Mouse (Mus musculus): ENCODE results near the gene Cyb561d1. TPM values are rescaled to one million over a fixed set of nuclear protein-coding genes. Genes with fewer than 3 reads are reported as not detected.
A peak's percentile ranks its signal among the peaks of the same experiment; 100 is the strongest.

Gene Cyb561d1
- polyA plus RNA-seq, 1 experiment = 3.2 TPM

DNA sequence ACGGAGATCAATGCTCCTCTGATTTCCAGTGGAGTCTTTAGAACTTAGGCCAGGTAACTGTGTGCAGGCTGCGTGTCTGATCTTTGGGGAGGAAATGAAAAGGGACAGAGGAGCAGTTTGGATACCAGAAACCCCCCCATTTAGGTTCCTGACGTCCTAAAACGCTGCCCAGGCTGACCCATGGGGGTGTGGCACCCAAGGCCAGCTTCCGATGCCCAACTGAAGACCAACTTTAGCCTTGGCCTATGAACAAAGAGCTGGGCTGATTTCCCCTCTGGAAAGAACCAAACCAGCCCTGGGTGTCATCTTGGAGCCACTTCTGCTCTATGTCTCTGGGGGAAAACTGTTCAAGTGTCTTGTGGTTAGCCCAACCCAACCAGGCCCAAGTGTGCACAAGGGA lies 36.9 kb downstream of the Cyb561d1 start:
- Histone ChIP-seq H3K4me2 (ENCODE audit: low read depth) (no peak overlapping the region), H3K79me2 (ENCODE audit: control insufficient read depth, insufficient read depth) (no peaks in the 10 kb centered on the region), H3K4me3 (no peak overlapping the region), H3ac (ENCODE audit: control insufficient read depth, insufficient read length) (no peak overlapping the region), H3K36me3 (ENCODE audit: control insufficient read depth, insufficient read depth) (no peaks in the 10 kb centered on the region), H3K27me3 (ENCODE audit: control insufficient read depth, insufficient read depth, insufficient read length) (peaks cover 28% of the 10 kb centered on the region)
- no peak for TF ChIP-seq MYOD1 (IDR thresholded peaks at IDR 0.05; ENCODE audit: control insufficient read depth in 1 of 3, insufficient read length in 2 of 3, low read depth in 2 of 3)
- TF ChIP-seq TCF12 (IDR thresholded peaks at IDR 0.05; ENCODE audit: insufficient read depth, poor library complexity, severe bottlenecking) = no peak
- TF ChIP-seq TCF3 (IDR thresholded peaks at IDR 0.05; ENCODE audit: insufficient read length, low read depth) = no peak
- no peak for TF ChIP-seq REST (IDR thresholded peaks at IDR 0.05; ENCODE audit: insufficient read depth, insufficient read length)
- TF ChIP-seq CEBPB (IDR thresholded peaks at IDR 0.05; ENCODE audit: insufficient read depth, poor library complexity, severe bottlenecking) = no peak
- no peak for TF ChIP-seq MYOG (IDR thresholded peaks at IDR 0.05; ENCODE audit: control insufficient read depth in 1 of 3, insufficient read depth in 1 of 3, insufficient read length in 2 of 3, low read depth in 2 of 3)

DNA sequence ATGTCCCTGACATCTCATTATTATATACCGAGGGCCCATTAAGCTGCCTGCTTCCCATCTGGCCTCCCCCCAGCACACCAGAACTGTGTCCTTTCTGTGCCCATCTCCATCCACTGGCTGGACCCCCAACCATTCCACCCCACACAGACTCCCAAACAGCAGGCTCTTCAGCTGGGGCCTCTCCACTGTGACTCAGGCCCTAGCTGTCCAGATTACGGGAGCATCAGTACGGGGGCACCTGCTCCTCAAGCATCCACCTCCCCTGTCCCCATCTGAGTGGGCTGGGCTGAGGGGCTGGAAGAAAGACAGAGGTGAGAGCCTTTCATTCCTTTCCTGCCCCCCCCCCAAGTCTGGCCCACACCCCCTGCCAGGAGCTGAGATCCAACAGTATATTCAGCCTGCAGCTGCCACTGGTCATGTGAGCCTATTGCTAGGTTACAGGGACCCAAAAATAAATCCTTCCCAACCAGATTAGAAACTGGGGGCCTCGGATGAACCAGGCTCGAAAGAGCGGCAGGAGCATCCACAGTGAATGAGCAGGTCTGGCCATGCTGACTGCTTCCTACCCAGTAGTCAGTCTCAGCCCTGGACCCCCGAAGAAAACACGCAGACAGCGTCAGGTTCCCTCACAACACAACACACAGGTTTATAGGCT lies 42.5 kb downstream of the Cyb561d1 start:
- Histone ChIP-seq H3K4me2 (ENCODE audit: low read depth) (peak overlapping the region; percentile 45), H3ac (ENCODE audit: control insufficient read depth, insufficient read length) (no peak overlapping the region), H3K4me3 (no peak overlapping the region), H3K27me3 (ENCODE audit: control insufficient read depth, insufficient read depth, insufficient read length) (peaks cover 32% of the 10 kb centered on the region), H3K79me2 (ENCODE audit: control insufficient read depth, insufficient read depth) (no peaks in the 10 kb centered on the region), H3K36me3 (ENCODE audit: control insufficient read depth, insufficient read depth) (no peaks in the 10 kb centered on the region)
- TF ChIP-seq REST (IDR thresholded peaks at IDR 0.05; ENCODE audit: insufficient read depth, insufficient read length) (no peak), TCF3 (IDR thresholded peaks at IDR 0.05; ENCODE audit: insufficient read length, low read depth) (no peak), MAX (IDR thresholded peaks at IDR 0.05; ENCODE audit: low read depth) (no peak), SRF (IDR thresholded peaks at IDR 0.05; ENCODE audit: control insufficient read depth, insufficient read length, low read depth) (no peak), USF1 (IDR thresholded peaks at IDR 0.05; ENCODE audit: low read depth) (peak; percentile 69), POLR2A (IDR thresholded peaks at IDR 0.05; ENCODE audit: insufficient read length, low read depth) (peak; percentile 41), MYOD1 (IDR thresholded peaks at IDR 0.05; ENCODE audit: control insufficient read depth in 1 of 3, insufficient read length in 2 of 3, low read depth in 2 of 3) (peak in 1 of 3 experiments; percentile 57), MYOG (IDR thresholded peaks at IDR 0.05; ENCODE audit: control insufficient read depth in 1 of 3, insufficient read depth in 1 of 3, insufficient read length in 2 of 3, low read depth in 2 of 3) (peak in 1 of 3 experiments; percentile 44), POLR2AphosphoS2 (IDR thresholded peaks at IDR 0.05; ENCODE audit: insufficient read length, low read depth) (no peak), E2F4 (IDR thresholded peaks at IDR 0.05; ENCODE audit: insufficient read depth) (no peak), CEBPB (IDR thresholded peaks at IDR 0.05; ENCODE audit: insufficient read depth, poor library complexity, severe bottlenecking) (no peak), TCF12 (IDR thresholded peaks at IDR 0.05; ENCODE audit: insufficient read depth, poor library complexity, severe bottlenecking) (no peak)

DNA sequence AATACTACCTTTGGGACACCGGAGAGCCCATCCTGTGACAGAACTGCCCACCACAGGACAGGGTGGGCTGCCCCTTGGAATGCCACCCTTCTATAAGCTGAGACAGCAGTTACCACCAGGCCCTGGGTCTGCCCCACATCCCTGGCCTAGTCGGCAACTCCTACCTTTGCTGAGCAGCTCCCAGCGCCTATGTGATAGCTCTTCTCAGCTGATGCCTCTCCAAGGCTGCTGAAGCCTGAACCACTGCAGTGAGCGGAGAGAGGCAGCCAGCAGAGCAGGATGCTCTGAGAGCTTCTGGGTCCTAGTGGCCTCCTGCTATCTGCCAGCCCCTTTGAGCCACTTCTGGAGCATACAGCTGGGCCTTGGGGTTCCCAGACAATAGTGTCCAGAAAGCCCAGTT lies 46.4 kb downstream of the Cyb561d1 start, which contains the start of gene Gpr61:
Gene Gpr61 (minus strand): TSS at position 227 of the 400 bp plus-strand sequence.
- H3K4me3 ChIP-seq = no peak within 1 kb of the TSS
- H3K79me2 ChIP-seq (ENCODE audit: control insufficient read depth, insufficient read depth) = no peaks in the 10 kb centered on the region
- no peak for TF ChIP-seq USF1 (IDR thresholded peaks at IDR 0.05; ENCODE audit: low read depth)
- no peak for TF ChIP-seq CEBPB (IDR thresholded peaks at IDR 0.05; ENCODE audit: insufficient read depth, poor library complexity, severe bottlenecking)
- TF ChIP-seq TCF3 (IDR thresholded peaks at IDR 0.05; ENCODE audit: insufficient read length, low read depth) = no peak
- no peak within 1 kb of the TSS for H3ac ChIP-seq (ENCODE audit: control insufficient read depth, insufficient read length)
- H3K36me3 ChIP-seq (ENCODE audit: control insufficient read depth, insufficient read depth) = no peaks in the 10 kb centered on the region
- no peak within 1 kb of the TSS for H3K4me2 ChIP-seq (ENCODE audit: low read depth)
- H3K27me3 ChIP-seq (ENCODE audit: control insufficient read depth, insufficient read depth, insufficient read length) = peaks cover 20% of the 10 kb centered on the region

DNA sequence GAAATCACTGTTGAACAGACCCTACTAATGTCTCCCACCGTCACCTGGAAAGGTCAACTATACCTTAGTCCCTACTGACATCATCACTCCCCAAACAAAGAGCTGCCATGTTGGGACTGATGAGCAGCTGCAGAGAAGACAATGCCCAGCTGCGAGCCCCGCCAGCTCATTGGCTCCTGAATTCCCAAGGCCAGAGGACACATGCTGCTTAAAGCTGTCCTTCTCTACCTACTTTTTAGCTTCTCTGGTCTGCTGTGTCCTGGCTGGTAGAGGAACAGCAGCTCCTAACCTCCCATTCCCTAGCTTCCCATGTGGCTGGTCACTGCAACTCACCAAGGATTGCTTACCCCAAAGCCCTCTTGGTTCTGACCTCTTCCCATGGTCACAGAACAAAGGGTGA lies 48.7 kb downstream of the Cyb561d1 start:
- H3ac ChIP-seq (ENCODE audit: control insufficient read depth, insufficient read length) = no peak overlapping the region
- H3K4me3 ChIP-seq = no peak overlapping the region
- no peaks in the 10 kb centered on the region for H3K79me2 ChIP-seq (ENCODE audit: control insufficient read depth, insufficient read depth)
- TF ChIP-seq E2F4 (IDR thresholded peaks at IDR 0.05; ENCODE audit: insufficient read depth) (no peak), REST (IDR thresholded peaks at IDR 0.05; ENCODE audit: insufficient read depth, insufficient read length) (no peak)
- H3K27me3 ChIP-seq (ENCODE audit: control insufficient read depth, insufficient read depth, insufficient read length) = peaks cover 15% of the 10 kb centered on the region
- H3K4me2 ChIP-seq (ENCODE audit: low read depth) = no peak overlapping the region
- no peaks in the 10 kb centered on the region for H3K36me3 ChIP-seq (ENCODE audit: control insufficient read depth, insufficient read depth)

DNA sequence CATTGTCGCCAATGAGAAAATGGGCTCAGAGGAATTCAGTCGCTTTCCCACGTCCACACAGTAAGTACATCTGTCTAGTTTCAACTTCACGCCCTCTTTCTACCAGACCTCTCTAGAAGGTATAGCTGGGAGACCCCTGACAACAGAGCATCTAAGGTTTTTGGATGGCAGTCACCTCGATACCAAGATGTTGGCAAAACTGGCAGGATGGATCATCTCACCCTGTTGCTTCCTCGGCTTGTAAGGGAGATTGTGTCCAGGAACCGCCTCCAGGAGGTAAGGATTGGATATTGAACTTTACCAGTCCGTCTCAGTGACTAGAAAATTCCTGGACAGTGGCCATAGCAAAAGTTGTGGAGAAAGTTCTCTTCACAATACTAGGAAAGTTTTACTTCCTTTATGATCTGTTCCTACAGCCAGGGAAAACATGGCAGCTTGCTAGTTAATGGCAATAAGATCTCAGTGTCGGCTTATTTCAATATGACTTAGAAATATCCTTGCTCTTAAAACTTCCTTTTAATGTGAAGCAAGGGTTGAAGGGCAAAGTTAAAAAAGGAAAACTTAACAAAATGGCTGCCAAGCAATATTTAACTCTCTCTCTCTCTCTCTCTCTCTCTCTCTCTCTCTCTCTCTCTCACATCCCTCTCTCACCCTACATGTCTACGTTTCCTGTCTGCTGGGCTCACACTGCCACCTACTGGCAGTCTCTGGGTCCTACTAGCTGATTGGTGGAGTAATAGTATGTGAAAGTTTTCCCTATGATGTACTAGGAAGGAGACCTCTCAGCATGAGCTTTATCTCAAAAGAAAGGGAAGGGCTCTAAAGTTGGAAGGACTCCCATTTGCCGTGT lies 53.4 kb downstream of the Cyb561d1 start:
- Histone ChIP-seq H3K4me3 (no peak overlapping the region), H3K36me3 (ENCODE audit: control insufficient read depth, insufficient read depth) (no peaks in the 10 kb centered on the region), H3K27me3 (ENCODE audit: control insufficient read depth, insufficient read depth, insufficient read length) (no peaks in the 10 kb centered on the region), H3K4me2 (ENCODE audit: low read depth) (peak overlapping the region; percentile 42), H3K79me2 (ENCODE audit: control insufficient read depth, insufficient read depth) (peaks cover 31% of the 10 kb centered on the region), H3ac (ENCODE audit: control insufficient read depth, insufficient read length) (no peak overlapping the region)
- TF ChIP-seq CEBPB (IDR thresholded peaks at IDR 0.05; ENCODE audit: insufficient read depth, poor library complexity, severe bottlenecking) (no peak), MAX (IDR thresholded peaks at IDR 0.05; ENCODE audit: low read depth) (no peak), E2F4 (IDR thresholded peaks at IDR 0.05; ENCODE audit: insufficient read depth) (no peak), MYOD1 (IDR thresholded peaks at IDR 0.05; ENCODE audit: control insufficient read depth in 1 of 3, insufficient read length in 2 of 3, low read depth in 2 of 3) (no peak), TCF3 (IDR thresholded peaks at IDR 0.05; ENCODE audit: insufficient read length, low read depth) (no peak), TCF12 (IDR thresholded peaks at IDR 0.05; ENCODE audit: insufficient read depth, poor library complexity, severe bottlenecking) (no peak), SRF (IDR thresholded peaks at IDR 0.05; ENCODE audit: control insufficient read depth, insufficient read length, low read depth) (no peak), USF1 (IDR thresholded peaks at IDR 0.05; ENCODE audit: low read depth) (no peak), POLR2A (IDR thresholded peaks at IDR 0.05; ENCODE audit: insufficient read length, low read depth) (no peak), REST (IDR thresholded peaks at IDR 0.05; ENCODE audit: insufficient read depth, insufficient read length) (no peak), POLR2AphosphoS2 (IDR thresholded peaks at IDR 0.05; ENCODE audit: insufficient read length, low read depth) (no peak), MYOG (IDR thresholded peaks at IDR 0.05; ENCODE audit: control insufficient read depth in 1 of 3, insufficient read depth in 1 of 3, insufficient read length in 2 of 3, low read depth in 2 of 3) (no peak)

Measured in myocyte (in vitro differentiated cells).